Mouse (Mus musculus) bone marrow macrophage, adult 2 months (primary cell): ENCODE measurements around the gene Mrgprf.

Experiments used
- CTCF ChIP-seq: IDR thresholded peaks from 2 replicates; pipeline ENCODE4 v1.5.1; 2012; ENCODE audit warnings: low read depth, mild to moderate bottlenecking, low read length, moderate library complexity
- POLR2A ChIP-seq: IDR thresholded peaks from 2 replicates; pipeline ENCODE4 v1.6.1; 2012; ENCODE audit warnings: mild to moderate bottlenecking, low read depth, low read length, borderline replicate concordance

GRCm38 (mm10) chr7:145256092-145256491 lies 44.5 kb upstream of the Mrgprf start:
- TF ChIP-seq CTCF, result no peak
- TF ChIP-seq POLR2A, result no peak
